Mouse (Mus musculus) MEL (cell line): Measurements from ENCODE around the gene Tmem44. TPM values are rescaled to one million over a fixed set of nuclear protein-coding genes. Genes with fewer than 3 reads are reported as not detected.

ENCODE experiments used
- DNase-seq: peaks from one replicate; pipeline ENCODE4 v3.0.0; 2011; ENCODE audit warnings: low read depth, low spot score
- H3K27ac ChIP-seq: 2 replicates; pipeline ENCODE4 v1.5.1; 2012; ENCODE audit warnings: low read depth, mild to moderate bottlenecking, control low read depth, low read length, moderate library complexity; ENCODE audit not compliant: control insufficient read depth
- H3K27me3 ChIP-seq, 2 experiments: fragments of 150-350 bp in 1 of 2; sonication (generic) in 1 of 2; 2 replicates each; pipeline ENCODE4 v1.6.1; 2012; ENCODE audit warnings: low read length in 2 of 2, mild to moderate bottlenecking in 2 of 2, improper control_type of control experiment in 1 of 2, moderate library complexity in 1 of 2; ENCODE audit not compliant: insufficient read depth in 2 of 2, control insufficient read depth in 1 of 2
- H3K36me3 ChIP-seq, 2 experiments: 2 replicates each; pipeline ENCODE4 v1.6.1; 2012 to 2014; ENCODE audit warnings: low read length in 2 of 2, improper control_type of control experiment in 1 of 2, inconsistent platforms in 1 of 2, mild to moderate bottlenecking in 1 of 2; ENCODE audit not compliant: insufficient read depth in 2 of 2, control insufficient read depth in 1 of 2
- H3K4me1 ChIP-seq, 2 experiments: fragments of 150-350 bp in 1 of 2; sonication (generic) in 1 of 2; 2 replicates each; pipeline ENCODE4 v1.6.1; 2012; ENCODE audit warnings: low read length in 2 of 2, improper control_type of control experiment in 1 of 2, mild to moderate bottlenecking in 1 of 2; ENCODE audit not compliant: insufficient read depth in 2 of 2, control insufficient read depth in 1 of 2
- H3K4me3 ChIP-seq, 2 experiments: fragments of 150-350 bp in 1 of 2; sonication (generic) in 1 of 2; 2 replicates each; pipeline ENCODE4 v1.5.1; 2012; ENCODE audit warnings: low read depth in 2 of 2, low read length in 2 of 2, mild to moderate bottlenecking in 2 of 2, moderate library complexity in 2 of 2, control low read depth in 1 of 2, improper control_type of control experiment in 1 of 2; ENCODE audit not compliant: control insufficient read depth in 1 of 2, insufficient read depth in 1 of 2
- H3K79me2 ChIP-seq: 2 replicates; pipeline ENCODE4 v1.6.1; 2012; ENCODE audit warnings: mild to moderate bottlenecking, low read length, moderate library complexity; ENCODE audit not compliant: control insufficient read depth, poor library complexity, insufficient read depth
- H3K9ac ChIP-seq: 2 replicates; pipeline ENCODE4 v1.6.1; 2012; ENCODE audit warnings: low read depth, mild to moderate bottlenecking, control low read depth, low read length, moderate library complexity; ENCODE audit not compliant: control insufficient read depth, poor library complexity, severe bottlenecking
- H3K9me3 ChIP-seq: fragments of 150-350 bp; sonication (generic); replicated peaks from 2 replicates; pipeline ENCODE4 v1.6.1; 2012; ENCODE audit warnings: mild to moderate bottlenecking, low read length, improper control_type of control experiment, moderate library complexity; ENCODE audit not compliant: insufficient read depth
- CHD1 ChIP-seq: IDR thresholded peaks from 2 replicates; pipeline ENCODE4 v1.6.1; 2012; ENCODE audit warnings: low read depth, mild to moderate bottlenecking, inconsistent platforms, low read length, improper control_type of control experiment
- CHD2 ChIP-seq: IDR thresholded peaks from 2 replicates; pipeline ENCODE4 v1.6.1; 2011; ENCODE audit warnings: low read length, improper control_type of control experiment
- CTCF ChIP-seq, 3 experiments: IDR thresholded peaks in 2 of 3; conservative IDR thresholded peaks in 1 of 3; 2 replicates each; pipeline ENCODE4 v1.5.1; 2011 to 2012; ENCODE audit warnings: low read length in 3 of 3, low read depth in 2 of 3, mild to moderate bottlenecking in 2 of 3, improper control_type of control experiment in 1 of 3, inconsistent platforms in 1 of 3, mixed read lengths in 1 of 3, moderate library complexity in 1 of 3; ENCODE audit not compliant: control insufficient read depth in 1 of 3, insufficient read depth in 1 of 3, poor library complexity in 1 of 3, severe bottlenecking in 1 of 3
- E2F4 ChIP-seq: IDR thresholded peaks from 2 replicates; pipeline ENCODE4 v1.6.1; 2011; ENCODE audit warnings: low read depth, low read length, improper control_type of control experiment, borderline replicate concordance
- ETS1 ChIP-seq: IDR thresholded peaks from 2 replicates; pipeline ENCODE4 v1.6.1; 2012; ENCODE audit warnings: low read depth, mild to moderate bottlenecking, inconsistent platforms, low read length, improper control_type of control experiment, moderate library complexity
- HCFC1 ChIP-seq: IDR thresholded peaks from 2 replicates; pipeline ENCODE4 v1.6.1; 2012; ENCODE audit warnings: low read depth, mild to moderate bottlenecking, inconsistent platforms, low read length, improper control_type of control experiment, moderate library complexity
- JUND ChIP-seq: IDR thresholded peaks from 2 replicates; pipeline ENCODE4 v1.6.1; 2011; ENCODE audit warnings: low read depth, mild to moderate bottlenecking, improper control_type of control experiment, low read length
- MAFK ChIP-seq: IDR thresholded peaks from 2 replicates; pipeline ENCODE4 v1.6.1; 2011; ENCODE audit warnings: low read depth, mild to moderate bottlenecking, low read length, improper control_type of control experiment, borderline replicate concordance
- MYB ChIP-seq: IDR thresholded peaks from 2 replicates; pipeline ENCODE4 v1.6.1; 2011; ENCODE audit warnings: mild to moderate bottlenecking, low read depth, low read length, improper control_type of control experiment
- MYC ChIP-seq: IDR thresholded peaks from 2 replicates; pipeline ENCODE4 v1.6.1; 2011; ENCODE audit warnings: low read depth, mild to moderate bottlenecking, low read length, improper control_type of control experiment, moderate library complexity
- NELFE ChIP-seq: IDR thresholded peaks from 2 replicates; pipeline ENCODE4 v1.6.1; 2011; ENCODE audit warnings: low read depth, low read length, improper control_type of control experiment
- RAD21 ChIP-seq: IDR thresholded peaks from 2 replicates; pipeline ENCODE4 v1.6.1; 2011; ENCODE audit warnings: mild to moderate bottlenecking, low read depth, low read length, improper control_type of control experiment
- RCOR1 ChIP-seq: IDR thresholded peaks from 2 replicates; pipeline ENCODE4 v1.6.1; 2012; ENCODE audit warnings: low read depth, mild to moderate bottlenecking, inconsistent platforms, low read length, improper control_type of control experiment
- SIN3A ChIP-seq: IDR thresholded peaks from 2 replicates; pipeline ENCODE4 v1.6.1; 2012; ENCODE audit warnings: low read length, improper control_type of control experiment, inconsistent platforms
- SMC3 ChIP-seq: IDR thresholded peaks from 2 replicates; pipeline ENCODE4 v1.6.1; 2011; ENCODE audit warnings: low read depth, low read length, improper control_type of control experiment
- USF1 ChIP-seq: IDR thresholded peaks from 2 replicates; pipeline ENCODE4 v1.6.1; 2014; ENCODE audit warnings: low read depth, mild to moderate bottlenecking, inconsistent platforms, low read length, improper control_type of control experiment, moderate library complexity
- USF2 ChIP-seq, 2 experiments: IDR thresholded peaks; 2 replicates each; pipeline ENCODE4 v1.6.1; 2011 to 2012; ENCODE audit warnings: improper control_type of control experiment in 2 of 2, low read length in 2 of 2, borderline replicate concordance in 1 of 2, inconsistent platforms in 1 of 2, low read depth in 1 of 2, mild to moderate bottlenecking in 1 of 2; ENCODE audit not compliant: insufficient read depth in 1 of 2
- ZC3H11A ChIP-seq: IDR thresholded peaks from 2 replicates; pipeline ENCODE4 v1.6.1; 2012; ENCODE audit warnings: low read depth, mild to moderate bottlenecking, inconsistent platforms, low read length, improper control_type of control experiment
- ZNF384 ChIP-seq: IDR thresholded peaks from 2 replicates; pipeline ENCODE4 v1.6.1; 2012; ENCODE audit warnings: low read depth, mild to moderate bottlenecking, inconsistent platforms, low read length, improper control_type of control experiment
- polyA plus RNA-seq, 2 experiments: library from polyadenylated mRNA; stranded (reverse) in 1 of 2; unstranded in 1 of 2; fragments of >175 nt in 1 of 2; fragments of >200 nt in 1 of 2; gene quantifications; 2 replicates each; pipeline versions ENCODE4 v1.2.1 to v1.2.4; 2012; ENCODE audit warnings: low replicate concordance in 2 of 2, low read depth in 1 of 2; ENCODE audit not compliant: insufficient read length in 2 of 2, insufficient read depth in 1 of 2, missing spikeins in 1 of 2
- total RNA-seq: library from RNA; depleted of rRNA; stranded (reverse); fragments of 300-350 nt; gene quantifications from 2 replicates; pipeline ENCODE4 v1.2.3, GENCODE M21; 2012

Gene Tmem44
- total and polyA plus RNA-seq, 3 experiments: 0.50 to 1.4 TPM; not detected in 1

DNA sequence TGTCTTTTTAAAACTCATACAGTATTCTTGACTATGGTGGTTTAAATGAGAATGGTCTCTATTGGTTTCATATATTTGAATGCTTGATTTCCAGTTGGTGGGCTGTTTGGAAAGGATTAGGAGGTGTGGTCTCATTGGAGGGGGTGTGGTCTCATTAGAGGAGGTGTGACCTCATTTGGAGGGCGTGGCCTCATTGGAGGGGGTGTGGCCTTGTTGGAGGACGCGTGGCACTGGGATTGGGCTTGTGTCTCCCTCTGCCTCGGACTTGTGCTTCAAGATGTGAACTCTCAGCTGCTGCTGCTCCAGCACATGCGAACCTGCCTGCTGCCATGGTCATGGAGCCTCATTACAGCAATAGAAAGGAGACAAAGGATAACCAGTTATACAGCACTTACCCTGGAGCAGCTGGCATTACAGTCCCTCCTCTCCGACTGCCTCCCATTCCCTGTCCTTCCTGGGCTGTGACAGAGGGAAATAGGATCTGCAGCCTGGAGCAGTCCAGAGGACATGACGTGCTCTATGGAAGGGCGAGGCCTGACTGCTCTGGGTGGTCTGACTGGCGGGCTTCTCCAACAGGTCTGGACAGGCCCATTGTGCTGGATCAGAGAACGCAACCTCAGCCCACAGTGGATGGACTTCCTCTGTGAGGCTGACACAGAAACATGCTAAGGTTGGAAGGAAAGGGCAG, 28.2 kb downstream of the Tmem44 start:
- no peak for TF ChIP-seq HCFC1
- no peak for TF ChIP-seq ETS1
- no peak for TF ChIP-seq CHD2
- no peak for TF ChIP-seq RCOR1
- TF ChIP-seq NELFE: no peak
- no peak for TF ChIP-seq RAD21
- TF ChIP-seq E2F4: no peak
- TF ChIP-seq ZC3H11A: no peak
- TF ChIP-seq MYC: no peak
- TF ChIP-seq SIN3A: no peak
- TF ChIP-seq USF2 (IDR thresholded peaks at IDR 0.05; ENCODE audit: borderline replicate concordance in 1 of 2, insufficient read depth in 1 of 2, low read depth in 1 of 2, low read length in 2 of 2): no peak
- no peak for TF ChIP-seq JUND
- no peak for TF ChIP-seq CHD1
- Histone ChIP-seq H3K4me1 (peaks cover 0 to 3% of the 10 kb centered on the region in 2 experiments; a peak in 2 of 4 replicates), H3K79me2 (no peaks in the 10 kb centered on the region), H3K4me3 (no peak overlapping the region), H3K9ac (no peak overlapping the region), H3K27me3 (no peaks in the 10 kb centered on the region), H3K9me3 (no peaks in the 10 kb centered on the region), H3K36me3 (no peaks in the 10 kb centered on the region; a peak in 1 of 4 replicates), H3K27ac (no peak overlapping the region)
- no peak for DNase-seq

DNA sequence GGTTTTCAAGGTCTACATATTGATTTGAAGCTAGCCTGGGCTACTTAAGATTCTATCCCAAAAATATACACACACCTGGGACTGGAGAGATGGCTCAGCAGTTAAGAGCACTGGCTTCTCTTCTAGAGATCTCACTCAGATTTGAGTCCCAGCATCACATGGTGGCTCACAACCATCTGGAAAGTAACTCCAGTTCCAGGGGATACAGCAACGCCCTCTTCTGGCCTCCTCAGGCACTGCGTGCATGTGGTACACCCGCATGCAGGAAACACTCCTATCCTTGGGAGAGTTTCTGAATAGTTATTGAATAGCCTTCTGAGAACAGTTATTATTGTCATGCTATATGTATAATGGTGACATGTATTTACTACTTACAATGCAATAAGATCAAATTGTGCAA, 29.5 kb downstream of the Tmem44 start:
- TF ChIP-seq MYB (no peak), CTCF (IDR thresholded peaks at IDR 0.05 in 2 of 3, conservative IDR thresholded peaks at IDR 0.05 in 1 of 3; ENCODE audit: control insufficient read depth in 1 of 3, insufficient read depth in 1 of 3, low read depth in 2 of 3, low read length in 3 of 3, poor library complexity in 1 of 3, severe bottlenecking in 1 of 3) (peak; percentile 59 to 65 (median 62)), ZC3H11A (peak; percentile 37), ZNF384 (no peak), RAD21 (peak; percentile 35), MAFK (no peak), USF1 (0 out of 2 replicates have a peak, but pooled peaks have one; percentile 22), SMC3 (peak; percentile 46)
- peak; percentile 65 for DNase-seq

More for the DNA sequence above, 29.5 kb downstream of the Tmem44 start:
- no peak overlapping the region for H3K4me3 ChIP-seq
- H3K79me2 ChIP-seq: no peaks in the 10 kb centered on the region
- peaks cover 0 to 3% of the 10 kb centered on the region in 2 experiments; a peak in 2 of 4 replicates for H3K4me1 ChIP-seq
- no peaks in the 10 kb centered on the region; a peak in 1 of 4 replicates for H3K36me3 ChIP-seq
- no peaks in the 10 kb centered on the region for H3K27me3 ChIP-seq
- no peaks in the 10 kb centered on the region for H3K9me3 ChIP-seq
- H3K9ac ChIP-seq: no peak overlapping the region
- no peak overlapping the region for H3K27ac ChIP-seq
